Mouse (Mus musculus): ENCODE data around the gene Plekhm1. TPM values are rescaled to one million over a fixed set of nuclear protein-coding genes. Genes with fewer than 3 reads are reported as not detected.

Gene Plekhm1
- total RNA-seq, 2 experiments from 2014 or later, result 12.3 to 13.7 TPM

- TF ChIP-seq CTCF (IDR thresholded peaks at IDR 0.05), result no peak
- DNase-seq, result no peak
- intact Hi-C loops (cut with DNase I), result loop anchor here (5.0 to 10.0 kb wide), 2 partner anchors 110 to 318 kb away; no protein-coding TSS in a partner anchor
- Histone ChIP-seq H3K4me3 (no peak overlapping the region), H3K27ac (peak overlapping the region; percentile 31; the same call in 1 of the 2 replicates)
Measured at GRCm38 (mm10) chr11:103356938-103357670, 55.4 kb downstream of the Plekhm1 start.

DNA sequence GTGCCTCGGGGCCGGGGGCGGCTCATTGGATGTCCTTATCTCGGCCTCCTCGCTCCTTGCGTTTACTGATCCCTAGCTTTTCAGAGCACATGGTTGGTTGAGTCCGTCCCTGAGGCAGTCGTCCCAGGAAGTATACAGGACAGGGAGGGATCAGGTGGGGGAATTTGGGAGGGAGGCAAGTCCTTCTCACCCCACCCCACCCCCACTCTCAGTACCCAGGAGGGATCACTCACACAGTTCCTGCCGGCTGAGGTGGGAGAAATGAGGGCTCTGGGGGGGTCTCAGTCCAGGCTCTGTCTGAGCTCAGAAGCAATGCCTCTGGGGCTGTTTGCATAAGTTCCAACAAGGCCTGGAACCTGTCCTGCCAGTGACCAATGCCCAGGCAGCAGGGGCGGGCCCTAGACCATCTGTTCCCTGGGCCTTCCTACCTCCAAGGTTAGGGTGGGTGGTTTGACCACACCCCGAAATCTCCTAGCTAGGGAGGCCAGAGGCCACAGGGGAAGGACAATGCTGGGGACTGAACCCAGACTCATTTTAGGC lies 56.4 kb downstream of the Plekhm1 start:
- intact Hi-C loops (cut with DNase I), result loop anchor here (5.0 to 10.0 kb wide), 2 partner anchors 111 to 319 kb away; no protein-coding TSS in a partner anchor
- peak overlapping the region; percentile 16; the same call in 1 of the 2 replicates for H3K27ac ChIP-seq
- TF ChIP-seq CTCF (IDR thresholded peaks at IDR 0.05), result no peak
- no peak overlapping the region for H3K4me3 ChIP-seq
- DNase-seq, result no peak

DNA sequence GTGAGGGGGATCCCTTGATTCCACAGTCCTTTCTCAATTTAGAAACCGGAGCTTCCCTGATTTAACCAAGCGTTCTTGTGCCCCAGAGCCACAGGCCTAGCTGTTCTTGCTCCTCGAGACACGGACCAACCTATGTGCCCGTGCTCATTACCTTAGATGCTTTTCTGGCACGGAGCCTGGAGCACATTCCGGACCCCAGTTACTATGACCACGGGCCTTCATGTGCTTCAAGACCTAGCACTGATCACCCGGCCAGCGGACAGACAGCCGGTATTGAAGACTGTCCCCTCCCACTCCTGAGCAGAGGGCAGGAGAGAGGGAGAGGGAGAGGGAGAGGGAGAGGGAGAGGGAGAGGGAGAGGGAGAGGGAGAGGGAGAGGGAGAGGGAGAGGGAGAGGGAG lies 57.2 kb downstream of the Plekhm1 start:
- no peak for DNase-seq
- Histone ChIP-seq H3K27ac (no peak overlapping the region), H3K4me3 (no peak overlapping the region)
- no peak for TF ChIP-seq CTCF (IDR thresholded peaks at IDR 0.05)
- intact Hi-C loops (cut with DNase I), result loop anchor here (5.0 to 10.0 kb wide), 2 partner anchors 112 to 320 kb away; no protein-coding TSS in a partner anchor

DNA sequence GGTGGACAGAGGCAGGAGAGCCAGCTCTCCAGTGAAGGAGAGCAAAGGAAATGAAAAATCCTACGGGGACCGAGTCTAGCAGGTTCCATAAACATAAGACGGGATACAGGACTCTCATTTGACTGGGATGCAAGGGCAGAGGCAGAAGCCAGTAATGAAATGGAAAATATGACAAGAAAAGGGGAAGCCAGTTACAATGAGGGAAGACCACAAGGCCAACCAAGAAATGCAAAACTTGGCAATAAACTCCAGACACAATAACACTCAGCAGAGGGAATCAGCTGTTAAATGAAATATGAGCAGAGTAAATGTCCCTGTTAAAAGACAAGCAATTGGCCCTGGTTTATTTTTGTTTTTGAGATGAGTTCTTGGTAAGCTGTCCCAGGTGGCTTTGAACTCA lies 58.5 kb downstream of the Plekhm1 start:
- TF ChIP-seq CTCF (IDR thresholded peaks at IDR 0.05), result no peak
- no peak for DNase-seq
- intact Hi-C loops (cut with DNase I), result loop anchor here (10.0 kb wide), 1 partner anchor 321 kb away; no protein-coding TSS in a partner anchor
- Histone ChIP-seq H3K27ac (no peak overlapping the region), H3K4me3 (no peak overlapping the region)

- intact Hi-C loops (cut with DNase I), result loop anchor here (10.0 kb wide), 1 partner anchor 322 kb away; no protein-coding TSS in a partner anchor
- Histone ChIP-seq H3K4me3 (no peak overlapping the region), H3K27ac (no peak overlapping the region)
- DNase-seq, result no peak
- TF ChIP-seq CTCF (IDR thresholded peaks at IDR 0.05), result no peak
Measured at GRCm38 (mm10) chr11:103352239-103352814, 60.2 kb downstream of the Plekhm1 start.

- TF ChIP-seq CTCF (IDR thresholded peaks at IDR 0.05), result no peak
- Histone ChIP-seq H3K27ac (no peak overlapping the region), H3K4me3 (no peak overlapping the region)
- intact Hi-C loops (cut with DNase I), result loop anchor here (10.0 kb wide), 1 partner anchor 324 kb away; no protein-coding TSS in a partner anchor
- DNase-seq, result no peak
Measured at GRCm38 (mm10) chr11:103350711-103351315, 61.7 kb downstream of the Plekhm1 start.

- intact Hi-C loops (cut with DNase I), result loop anchor here (10.0 kb wide), 1 partner anchor 325 kb away; no protein-coding TSS in a partner anchor
- DNase-seq, result no peak
- TF ChIP-seq CTCF (IDR thresholded peaks at IDR 0.05), result peak; percentile 31; the same call in 1 of the 2 replicates
- Histone ChIP-seq H3K27ac (no peak overlapping the region), H3K4me3 (no peak overlapping the region)
Measured at GRCm38 (mm10) chr11:103349699-103350098, 62.8 kb downstream of the Plekhm1 start.

GRCm38 (mm10) chr11:103346657-103347056 lies 65.8 kb downstream of the Plekhm1 start:
- peak overlapping the region; percentile 68 for H3K27ac ChIP-seq
- no peak for TF ChIP-seq CTCF (IDR thresholded peaks at IDR 0.05)

DNA sequence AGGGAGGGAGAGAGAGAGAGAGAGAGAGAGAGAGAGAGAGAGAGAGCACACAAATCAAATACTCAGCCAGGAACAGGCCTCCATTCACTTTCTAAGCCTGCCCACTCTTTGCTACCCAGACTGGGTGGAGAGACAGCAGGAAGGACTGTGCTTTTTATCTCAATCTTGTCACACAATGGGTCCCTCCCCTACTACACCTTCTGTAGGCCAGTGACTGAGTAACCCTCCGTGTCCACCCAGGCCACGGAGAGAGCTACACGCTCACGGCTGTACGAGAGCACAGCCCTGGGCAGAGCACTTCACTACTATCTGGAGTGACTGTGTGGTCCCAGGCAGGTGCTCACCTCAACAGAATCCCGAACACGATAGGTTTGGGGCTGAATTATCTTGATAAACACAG lies 66.3 kb downstream of the Plekhm1 start:
- intact Hi-C loops (cut with DNase I), result no loop called here
- DNase-seq, result no peak
- no peak for TF ChIP-seq CTCF (IDR thresholded peaks at IDR 0.05)
- Histone ChIP-seq H3K4me3 (no peak overlapping the region), H3K27ac (peak overlapping the region; percentile 68)

More at GRCm38 (mm10) chr11:103346657-103347056, 65.8 kb downstream of the Plekhm1 start:
- peak; percentile 71 for DNase-seq
- H3K4me3 ChIP-seq, result no peak overlapping the region
- intact Hi-C loops (cut with DNase I), result no loop called here

- no peak for TF ChIP-seq CTCF (IDR thresholded peaks at IDR 0.05)
- H3K27ac ChIP-seq, result peak overlapping the region; percentile 31; the same call in 1 of the 2 replicates
- no peak for DNase-seq
- H3K4me3 ChIP-seq, result no peak overlapping the region
- intact Hi-C loops (cut with DNase I), result no loop called here
Measured at GRCm38 (mm10) chr11:103345408-103346091, 66.9 kb downstream of the Plekhm1 start.

GRCm38 (mm10) chr11:103344494-103345332 lies 67.8 kb downstream of the Plekhm1 start:
- TF ChIP-seq CTCF (IDR thresholded peaks at IDR 0.05), result no peak
- intact Hi-C loops (cut with DNase I), result no loop called here

More at GRCm38 (mm10) chr11:103344494-103345332, 67.8 kb downstream of the Plekhm1 start:
- DNase-seq, result no peak
- no peak overlapping the region for H3K27ac ChIP-seq
- no peak overlapping the region for H3K4me3 ChIP-seq
